Mouse (Mus musculus) heart, postnatal 14 days (tissue): Measurements from ENCODE around the gene Mpv17l2. TPM values are rescaled to one million over a fixed set of nuclear protein-coding genes. Genes with fewer than 3 reads are reported as not detected.

ENCODE experiments used
- DNase-seq, 2 experiments: peaks; one replicate each; pipeline ENCODE4 v3.0.0; 2021 to 2022
- intact Hi-C: fragments of 180-260 bp; cut with DNase I; formaldehyde crosslinking; loops from one replicate; pipeline ENCODE4 v1.15.1; 2025
- microRNA-seq, 2 experiments: library from miRNA; unstranded; fragments of <30 nt; microRNA quantifications; one replicate each; pipeline ENCODE4 v1.2.0; 2021 to 2022
- total RNA-seq, 2 experiments: library from RNA; stranded (reverse); gene quantifications; 2 replicates each; pipeline ENCODE4 v1.2.3; 2021

The Mpv17l2 gene
- total RNA-seq, 2 experiments from 2014 or later, result 29.3 to 29.9 TPM

GRCm38 (mm10) chr8:70729808-70730475 lies 30.8 kb downstream of the Mpv17l2 start:
- intact Hi-C loops, result no loop called here
- no peak for DNase-seq

GRCm38 (mm10) chr8:70726721-70727120 lies 34.0 kb downstream of the Mpv17l2 start:
- intact Hi-C loops, result no loop called here
- DNase-seq, result no peak

GRCm38 (mm10) chr8:70725792-70726447 lies 34.8 kb downstream of the Mpv17l2 start:
- intact Hi-C loops, result no loop called here

GRCm38 (mm10) chr8:70724216-70724615 lies 36.5 kb downstream of the Mpv17l2 start:
- DNase-seq, result no peak
- intact Hi-C loops, result no loop called here

More at GRCm38 (mm10) chr8:70725792-70726447, 34.8 kb downstream of the Mpv17l2 start:
- peak; percentile 51 to 64 for DNase-seq

- intact Hi-C loops, result no loop called here
These were observed 37.1 kb downstream of the Mpv17l2 start, which contains the start of gene Pde4c for GRCm38 (mm10) chr8:70723486-70724210. TSS of gene Pde4c (plus strand) at chr8:70723720.

GRCm38 (mm10) chr8:70721601-70722000 lies 39.1 kb downstream of the Mpv17l2 start:
- DNase-seq, result no peak
- intact Hi-C loops, result no loop called here

More at GRCm38 (mm10) chr8:70723486-70724210, 37.1 kb downstream of the Mpv17l2 start, which contains the start of gene Pde4c:
- no peak for DNase-seq

GRCm38 (mm10) chr8:70720739-70721138 lies 40.0 kb downstream of the Mpv17l2 start:
- peak; percentile 83 to 88 for DNase-seq
- intact Hi-C loops, result loop anchor here (1.0 kb wide), 3 partner anchors 32 to 124 kb away; no protein-coding TSS in a partner anchor

- intact Hi-C loops, result loop anchor here (1.0 kb wide), 3 partner anchors 32 to 124 kb away; no protein-coding TSS in a partner anchor
- DNase-seq, result no peak
These were observed 40.9 kb downstream of the Mpv17l2 start for GRCm38 (mm10) chr8:70719796-70720270.

GRCm38 (mm10) chr8:70718297-70718696 lies 42.4 kb downstream of the Mpv17l2 start, which contains the start of gene Gm3336:
TSS of gene Gm3336 (plus strand) at chr8:70718543.
- intact Hi-C loops, result no loop called here
- peak; percentile 71 to 74 for DNase-seq

- DNase-seq, result no peak
- intact Hi-C loops, result no loop called here
These were observed 44.0 kb downstream of the Mpv17l2 start for GRCm38 (mm10) chr8:70716521-70717400.

- intact Hi-C loops, result no loop called here
- no peak for DNase-seq
These were observed 45.7 kb downstream of the Mpv17l2 start for GRCm38 (mm10) chr8:70715086-70715485.

GRCm38 (mm10) chr8:70713991-70714390 lies 46.8 kb downstream of the Mpv17l2 start:
- no peak for DNase-seq
- intact Hi-C loops, result no loop called here

- intact Hi-C loops, result no loop called here
- DNase-seq, result no peak
These were observed 49.7 kb downstream of the Mpv17l2 start for GRCm38 (mm10) chr8:70711041-70711440.

GRCm38 (mm10) chr8:70710296-70710695 lies 50.5 kb downstream of the Mpv17l2 start:
- peak; percentile 47 to 54 for DNase-seq
- intact Hi-C loops, result no loop called here

GRCm38 (mm10) chr8:70709794-70710193 lies 51.0 kb downstream of the Mpv17l2 start:
- no peak for DNase-seq
- intact Hi-C loops, result no loop called here

Small RNAs within 50 kb of the gene (microRNA-seq; reads per million reads assigned to microRNA genes)
- 1.3 to 59.4 reads per million in 2 experiments for gene Mir7240

Other genes with a start within 250 kb of the Mpv17l2 start
- gene Fkbp8, start 233.2 kb downstream of the Mpv17l2 start, total RNA-seq, result 100 to 1,000 TPM; 150 to 163 TPM
- gene Kxd1, start 233.0 kb downstream of the Mpv17l2 start, total RNA-seq, result 10 to 100 TPM; 75.3 to 76.6 TPM
- gene Ell, start 221.5 kb downstream of the Mpv17l2 start, total RNA-seq, result 10 to 100 TPM; 15.5 to 16.5 TPM
- 10 to 100 TPM; 25.8 to 27.7 TPM for gene Isyna1, start 166.6 kb downstream of the Mpv17l2 start, total RNA-seq
- gene Ssbp4, start 152.1 kb downstream of the Mpv17l2 start, total RNA-seq, result 10 to 100 TPM; 39.7 to 46.4 TPM
- gene Lrrc25, start 144.8 kb downstream of the Mpv17l2 start, total RNA-seq, result 1 to 10 TPM; 1.8 to 2.5 TPM
- gene Gdf15, start 128.5 kb downstream of the Mpv17l2 start, total RNA-seq, result 1 to 10 TPM in 1 of 2 experiments, under 1 TPM in 1; 0.41 to 1.6 TPM
- gene Pgpep1, start 100.6 kb downstream of the Mpv17l2 start, total RNA-seq, result 10 to 100 TPM; 38.4 to 46.8 TPM
- 10 to 100 TPM; 75.0 to 76.5 TPM for gene Lsm4, start 87.7 kb downstream of the Mpv17l2 start, total RNA-seq
- 100 to 1,000 TPM; 159 to 162 TPM for gene Jund, start 62.0 kb downstream of the Mpv17l2 start, total RNA-seq
- gene Iqcn, start 57.5 kb downstream of the Mpv17l2 start, total RNA-seq, result under 1 TPM; 0.10 to 0.12 TPM
- not detected for gene Gm3336, start 42.4 kb downstream of the Mpv17l2 start, total RNA-seq
- gene Pde4c, start 37.2 kb downstream of the Mpv17l2 start, total RNA-seq, result 1 to 10 TPM; 4.5 to 4.6 TPM
- 10 to 100 TPM; 51.6 to 51.9 TPM for gene Rab3a, start 6.3 kb downstream of the Mpv17l2 start, total RNA-seq
- gene Pik3r2, start 15.8 kb upstream of the Mpv17l2 start, total RNA-seq, result 10 to 100 TPM; 31.4 to 33.1 TPM
- gene Mast3, start 44.1 kb upstream of the Mpv17l2 start, total RNA-seq, result 10 to 100 TPM in 1 of 2 experiments, 1 to 10 TPM in 1; 9.4 to 11.1 TPM
- gene Il12rb1, start 47.5 kb upstream of the Mpv17l2 start, total RNA-seq, result under 1 TPM; 0.12 to 0.59 TPM
- gene Arrdc2, start 78.8 kb upstream of the Mpv17l2 start, total RNA-seq, result 10 to 100 TPM; 22.4 to 23.9 TPM
- 1 to 10 TPM; 3.8 to 4.0 TPM for gene Kcnn1, start 102.3 kb upstream of the Mpv17l2 start, total RNA-seq
- gene Ccdc124, start 113.0 kb upstream of the Mpv17l2 start, total RNA-seq, result 10 to 100 TPM; 38.8 to 40.1 TPM
- gene Slc5a5, start 131.8 kb upstream of the Mpv17l2 start, total RNA-seq, result under 1 TPM in 1 of 2 experiments, not detected in 1; 0.07 TPM
- gene Rpl18a, start 136.5 kb upstream of the Mpv17l2 start, total RNA-seq, result 100 to 1,000 TPM; 901 to 988 TPM
- 10 to 100 TPM; 20.5 to 24.8 TPM for gene Map1s, start 145.0 kb upstream of the Mpv17l2 start, total RNA-seq